Mouse (Mus musculus) thymus, postnatal 10 days (tissue): Measurements from ENCODE around the gene Rhod.

Experiments
- DNase-seq, 2 experiments: peaks; one replicate each; pipeline ENCODE4 v3.0.0; 2021; ENCODE audit warnings: low spot score in 2 of 2

The Rhod gene

DNA sequence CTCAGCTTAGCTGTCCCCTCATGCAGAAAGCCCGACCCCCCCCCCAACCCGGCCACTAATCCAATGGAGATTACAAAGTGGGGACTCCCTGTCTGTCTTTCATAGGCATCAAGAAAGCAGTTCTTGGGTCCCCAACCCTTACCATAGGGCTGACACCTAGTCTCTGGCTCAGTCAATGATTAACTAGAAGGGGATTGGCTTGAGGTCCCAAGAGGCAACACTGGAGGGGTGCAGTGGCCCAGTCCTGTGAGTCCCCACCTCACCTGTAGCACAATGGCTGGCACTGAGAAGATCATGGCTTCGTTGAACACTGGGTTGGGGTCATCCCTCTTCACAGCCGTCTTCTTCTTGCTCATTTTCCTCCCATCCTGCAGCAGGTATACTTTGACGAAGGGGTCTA, 11.4 kb upstream of the Rhod start:
- no peak for DNase-seq

- no peak for DNase-seq
Measured at GRCm38 (mm10) chr19:4449230-4449629, 10.0 kb upstream of the Rhod start.

DNA sequence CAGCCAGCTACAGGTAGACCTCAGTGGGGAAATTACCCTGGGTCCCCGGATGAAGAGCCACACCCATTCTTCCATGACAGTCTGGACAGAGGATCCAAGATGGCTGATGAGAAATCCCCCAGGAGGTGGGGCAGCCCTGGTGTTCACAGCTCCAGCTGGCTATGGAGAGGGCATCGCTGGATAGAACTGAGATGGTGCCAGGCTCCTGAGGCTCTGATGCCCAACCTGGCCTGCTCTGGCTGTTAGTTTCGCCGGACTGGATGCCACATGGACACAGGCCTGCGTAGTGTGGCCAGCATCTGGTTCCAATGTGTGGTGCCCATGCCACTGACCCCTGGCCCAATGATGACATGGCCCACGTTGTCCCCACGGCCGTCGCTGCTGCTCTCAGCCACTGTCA, 8.2 kb upstream of the Rhod start:
- no peak for DNase-seq

DNA sequence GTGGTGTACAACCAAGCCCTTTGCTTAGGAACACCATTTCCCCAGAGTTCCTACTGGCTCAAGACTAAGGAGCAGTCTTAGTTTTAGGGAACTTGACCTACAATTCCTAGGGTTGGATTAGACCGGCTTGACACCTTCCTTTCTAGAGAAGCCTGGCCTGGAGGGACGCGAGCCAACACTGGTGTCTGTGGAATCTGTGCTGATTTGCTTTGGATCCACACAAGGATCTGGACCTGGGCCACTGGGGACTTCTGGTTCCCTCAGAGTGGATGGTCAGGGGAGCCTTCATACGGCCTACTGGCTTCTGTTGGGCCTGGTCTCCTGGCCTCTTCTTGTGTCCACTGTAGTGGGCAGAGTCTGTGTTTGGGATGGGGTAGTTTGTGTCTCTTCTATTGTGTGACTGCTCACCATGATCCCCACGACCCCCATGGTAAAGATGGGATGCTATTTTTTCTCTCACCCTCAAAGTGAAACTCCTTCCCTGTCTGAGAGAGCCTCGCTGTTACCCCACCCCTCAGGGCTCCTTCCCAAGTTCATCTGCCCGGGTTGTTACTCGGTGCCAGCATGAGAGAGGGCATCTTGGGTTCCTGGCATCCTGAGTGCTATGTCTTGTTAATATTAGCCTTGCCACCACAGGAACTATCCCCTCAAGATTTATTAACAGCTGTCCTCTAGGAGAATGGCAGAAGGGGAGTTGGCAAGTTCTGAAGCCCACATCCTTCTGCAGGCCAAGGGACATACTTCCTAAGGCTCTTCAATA, 7.6 kb upstream of the Rhod start:
- no peak for DNase-seq

DNA sequence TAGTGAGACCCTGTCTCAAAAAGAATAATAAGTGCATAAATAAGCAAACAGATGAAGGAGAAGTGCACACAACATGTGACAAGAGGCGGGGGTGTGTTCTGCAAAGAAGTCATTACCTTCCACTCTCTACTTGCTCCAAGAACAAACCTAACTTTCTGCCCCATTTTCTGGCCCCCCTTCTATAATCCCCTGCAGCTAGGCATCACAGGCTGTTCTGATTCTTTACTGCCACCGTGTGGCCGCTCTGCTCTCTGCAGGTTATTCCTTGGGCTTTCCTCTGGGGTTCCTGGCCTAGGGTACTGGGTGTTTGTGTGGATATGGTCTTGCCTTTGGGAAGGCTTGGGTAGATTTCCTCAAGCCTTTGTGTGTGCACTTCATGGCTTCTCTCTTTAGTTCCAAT, 3.2 kb upstream of the Rhod start:
- DNase-seq, result peak; percentile 30 to 64

GRCm38 (mm10) chr19:4441621-4442161, 2.5 kb upstream of the Rhod start:
- no peak for DNase-seq

DNA sequence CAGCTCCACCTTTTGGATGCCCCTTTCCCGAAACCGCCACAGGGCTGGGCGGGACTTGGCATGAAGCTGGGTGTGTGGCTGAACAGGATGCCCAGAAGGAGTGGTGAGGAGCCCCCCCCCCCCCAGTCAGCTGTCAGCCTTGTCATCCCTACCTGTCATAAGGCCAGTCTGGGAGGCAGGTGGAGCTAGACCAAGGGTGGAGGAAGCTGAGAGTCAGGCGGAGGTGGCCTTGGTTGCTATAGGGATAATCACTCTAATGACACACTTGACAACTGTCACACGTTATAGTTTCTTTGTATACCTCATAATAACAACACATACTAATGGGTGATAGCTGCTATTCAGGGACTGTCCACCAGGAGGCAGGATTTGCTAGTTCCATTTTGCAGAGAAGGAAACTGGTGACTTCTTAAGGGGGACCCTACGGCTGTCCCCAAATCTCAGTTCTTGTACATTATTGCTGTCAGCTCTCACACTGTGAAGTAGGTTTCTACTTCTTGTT, 1.9 kb upstream of the Rhod start:
- DNase-seq, result peak; percentile 14 to 58

DNA sequence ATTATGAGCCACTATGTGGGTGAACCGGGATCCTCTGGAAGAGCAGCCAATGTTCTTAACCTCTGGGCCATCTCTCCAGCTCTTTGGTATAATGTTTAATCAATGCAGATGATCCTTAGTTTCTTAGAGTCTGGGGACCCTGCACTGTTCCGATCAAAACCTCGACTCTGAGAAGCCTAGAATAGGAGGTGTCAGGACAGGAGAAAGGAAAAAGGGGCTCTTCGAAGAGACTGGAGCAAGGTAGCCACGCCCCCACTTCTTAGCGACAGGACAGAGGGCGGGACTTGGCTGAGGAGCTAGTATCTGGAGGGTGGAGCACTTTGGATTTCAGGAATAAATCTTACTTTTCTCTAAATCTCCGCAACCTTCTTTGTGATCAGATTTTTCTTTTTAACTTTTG, 990 bp upstream of the Rhod start:
- DNase-seq, result no peak

DNA sequence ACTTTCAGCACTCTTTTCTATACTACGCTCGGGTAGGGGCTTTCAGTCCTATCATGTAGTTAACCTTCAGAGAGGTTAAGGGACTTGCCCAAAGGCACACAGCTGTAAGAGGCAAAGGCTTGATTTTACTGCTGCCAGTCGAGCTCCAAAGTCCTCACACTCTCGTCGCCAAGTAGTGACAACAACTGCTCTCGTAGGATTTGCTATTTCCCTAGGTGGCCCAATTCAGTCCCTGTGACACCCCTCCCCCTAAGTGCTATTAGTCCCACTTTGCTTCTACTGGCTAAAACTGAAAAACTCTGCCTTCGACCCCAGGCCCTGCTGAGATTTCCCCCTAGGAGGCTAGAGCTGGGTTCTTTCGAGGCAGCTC, 456 bp downstream of the Rhod start:
- no peak for DNase-seq

DNA sequence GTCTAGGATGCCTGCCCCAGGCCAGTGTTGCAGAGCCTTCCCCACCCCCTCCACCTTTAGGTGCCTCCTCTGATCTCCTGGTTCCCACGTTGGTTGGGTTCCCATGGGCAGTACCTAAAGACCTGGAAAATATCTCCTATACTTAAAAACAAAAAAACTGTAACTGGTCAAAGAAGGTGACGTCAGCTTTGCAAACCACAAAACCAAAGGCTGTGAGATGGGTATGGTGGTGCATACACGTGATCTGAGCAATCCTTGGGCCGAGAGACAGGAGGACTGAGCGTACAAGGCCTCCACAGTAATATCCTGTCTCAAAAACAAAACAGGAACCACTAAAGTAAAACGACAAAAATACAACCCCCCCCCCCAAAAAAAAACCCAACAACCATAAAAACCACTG, 1.3 kb downstream of the Rhod start:
- no peak for DNase-seq

- DNase-seq, result no peak
Measured at GRCm38 (mm10) chr19:4436254-4436653, 3.0 kb downstream of the Rhod start.

- DNase-seq, result no peak
Measured at GRCm38 (mm10) chr19:4434999-4435398, 4.2 kb downstream of the Rhod start.

- no peak for DNase-seq
Measured at GRCm38 (mm10) chr19:4433756-4434155, 5.5 kb downstream of the Rhod start.

DNA sequence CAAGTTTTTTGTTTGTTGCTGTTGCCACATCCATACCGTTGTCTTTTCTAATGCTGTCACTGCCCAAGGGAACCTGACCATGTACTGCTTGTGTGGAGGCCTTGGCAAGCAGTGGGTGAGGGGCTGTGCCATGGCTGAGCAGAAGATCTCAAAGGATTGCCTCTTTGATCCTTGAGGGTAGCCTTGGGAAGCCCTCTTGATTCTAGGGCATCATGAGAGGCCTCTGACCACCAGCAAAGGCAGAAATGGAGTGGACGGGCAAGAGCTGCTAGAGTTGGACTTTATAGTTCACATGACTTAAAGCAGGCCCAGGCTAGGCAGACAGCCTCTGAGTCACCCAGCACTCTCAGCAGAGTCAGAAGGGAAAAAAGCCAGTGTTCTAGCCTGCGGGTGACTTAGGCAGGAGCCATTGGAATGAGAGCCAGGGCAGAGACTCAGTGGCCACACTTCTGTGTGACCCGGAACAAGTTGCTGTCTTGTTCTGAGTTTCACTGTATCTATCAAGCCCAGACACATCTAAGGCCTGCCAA, 9.1 kb downstream of the Rhod start:
- no peak for DNase-seq

DNA sequence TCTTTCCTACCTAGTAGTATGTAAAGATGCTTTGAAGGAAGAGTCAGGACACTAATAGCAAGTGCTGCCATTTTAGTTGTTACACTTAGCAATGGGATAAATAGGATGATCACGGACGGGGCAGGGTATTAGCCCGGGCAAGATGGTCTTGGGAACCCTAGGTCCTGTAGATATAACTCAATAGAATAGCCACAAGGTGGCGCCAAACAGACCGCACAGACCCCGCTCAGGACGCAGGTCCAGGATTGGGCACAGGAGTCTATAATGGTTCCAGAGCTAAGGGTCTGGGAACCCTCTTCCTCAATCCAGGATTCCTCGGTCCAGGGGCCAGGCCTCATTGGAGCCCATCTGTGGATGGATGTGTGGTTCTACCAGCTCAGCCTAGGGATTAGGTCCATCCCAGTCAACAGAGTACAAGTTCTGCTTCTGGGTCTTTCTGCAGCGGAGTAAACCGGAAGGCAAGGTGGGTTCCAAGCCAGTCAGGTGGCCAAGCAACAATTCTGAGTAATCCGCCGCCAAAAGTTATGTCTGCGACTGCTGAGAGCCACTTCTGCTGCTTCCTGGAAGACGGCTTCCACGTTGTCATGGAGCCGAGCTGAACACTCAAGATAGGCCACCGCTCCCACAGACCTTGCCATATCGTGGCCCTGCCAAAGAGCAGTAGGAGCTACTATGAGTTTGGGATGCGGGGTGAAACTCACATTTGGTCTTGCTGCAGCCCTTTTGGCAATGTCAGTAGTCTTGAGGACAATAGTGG, 13.4 kb downstream of the Rhod start:
- peak in 1 of 2 experiments; percentile 44 for DNase-seq

- no peak for DNase-seq
Measured at GRCm38 (mm10) chr19:4423021-4423420, 16.2 kb downstream of the Rhod start.

DNA sequence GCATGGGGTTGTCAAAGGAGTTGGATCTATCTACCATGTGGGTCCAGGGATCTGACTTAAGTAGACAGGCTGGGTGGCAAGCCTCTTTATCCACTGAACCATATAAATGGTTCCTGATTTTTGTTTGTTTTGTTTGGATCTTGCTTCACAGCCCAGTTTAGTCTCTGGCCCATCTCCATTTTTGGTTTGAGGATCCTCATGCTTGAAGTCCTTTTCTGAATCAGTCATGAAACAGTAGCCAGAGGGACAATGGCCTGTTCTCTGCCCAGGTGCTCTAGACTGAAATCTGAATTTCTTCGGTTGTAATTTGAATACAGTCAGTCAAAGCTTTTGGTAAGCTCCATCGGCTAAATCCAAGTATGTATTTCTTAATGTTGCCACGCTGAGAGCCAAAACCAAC, 16.7 kb downstream of the Rhod start:
- DNase-seq, result no peak

GRCm38 (mm10) chr19:4420153-4420910, 18.9 kb downstream of the Rhod start:
- no peak for DNase-seq

GRCm38 (mm10) chr19:4419711-4420110, 19.5 kb downstream of the Rhod start:
- no peak for DNase-seq

DNA sequence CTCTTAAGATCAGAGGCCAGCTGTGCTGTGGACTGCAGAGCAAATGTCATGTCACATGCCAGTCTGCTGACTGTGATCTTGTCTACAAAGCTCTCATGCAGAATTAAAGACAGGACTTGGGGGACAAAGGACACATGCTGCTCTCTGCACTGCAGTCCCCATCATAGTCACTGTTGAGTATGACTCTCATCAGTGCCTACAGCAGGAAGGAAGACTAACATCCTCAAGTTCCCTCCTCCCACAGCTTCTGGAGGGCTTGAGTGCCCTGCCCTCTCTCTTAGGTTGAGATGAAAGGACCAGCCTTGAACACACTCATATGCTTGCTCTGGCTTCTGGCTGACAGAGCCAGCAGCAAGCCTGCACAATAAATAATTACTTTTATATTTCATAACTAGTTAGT, 21.5 kb downstream of the Rhod start:
- DNase-seq, result no peak

DNA sequence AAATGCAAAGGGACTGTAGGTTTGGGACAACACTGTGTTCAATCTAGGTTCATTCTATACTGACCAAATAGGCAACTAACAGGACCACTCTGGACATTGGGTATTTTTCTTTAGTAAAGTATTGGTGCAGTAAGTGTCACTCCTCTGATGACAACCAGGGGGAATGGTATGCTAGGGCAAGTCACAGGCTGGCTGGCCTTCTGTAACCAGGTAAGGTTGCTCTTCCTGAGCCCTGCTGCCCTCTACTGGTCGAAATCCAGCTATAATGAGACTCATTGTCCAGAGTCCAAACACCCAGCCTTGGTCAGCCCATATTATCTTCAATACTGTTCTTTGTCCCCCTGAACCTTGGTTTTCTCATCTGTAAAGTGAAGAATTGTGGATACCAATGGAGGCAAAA, 22.0 kb downstream of the Rhod start:
- DNase-seq, result peak; percentile 27 to 75

GRCm38 (mm10) chr19:4414631-4415030, 24.6 kb downstream of the Rhod start:
- DNase-seq, result no peak
